ENCODE assay signal across 14 mouse cellular contexts in genomic region chr14:39191946-39192345, GRCm38 (mm10).
DNase-seq lines count a peak whose midpoint lies in the region; ATAC-seq and TF ChIP-seq lines count a peak whose summit lies in the region.
"Had no signal": no experiment of that assay in that cellular context is flagged by ENCODE, and none has a peak within 500 bp of the region (broad histone marks: within the 10 kb centered on the region; RNA-seq: fewer than 3 reads in every experiment).

No protein-coding gene starts in this region.

- DNase-seq in embryonic facial prominence, embryonic 14.5 days (ENCODE audit: low spot score): peak; percentile 67
- DNase-seq in embryonic facial prominence, embryonic 10.5 days (ENCODE audit: low spot score): no peak
- peak; percentile 1 for DNase-seq in heart, postnatal 25 days (ENCODE audit: low spot score)
- no peak for DNase-seq in heart, adult 11 months
- peak; percentile 42 for DNase-seq in Muller cell, postnatal 12 days (ENCODE audit: inconsistent ontology term)
- no peak for DNase-seq in kidney, adult 18-20 months
- DNase-seq: adrenal gland, adult 8-10 months; lung, postnatal 14 days; right cerebral cortex, postnatal 14 days; thymus, adult 2 months had no signal

- WGBS in embryonic facial prominence, embryonic 14.5 days: 70% methylated on average over 5 of the region's 5 CpGs
- 76% methylated on average over 5 of the region's 5 CpGs for WGBS in embryonic facial prominence, embryonic 10.5 days

- no peaks in the 10 kb centered on the region for H3K79me2 ChIP-seq in myocyte (ENCODE audit: control insufficient read depth, insufficient read depth)

- no peak for TF ChIP-seq POLR2A in myocyte (IDR thresholded peaks at IDR 0.05; ENCODE audit: insufficient read length, low read depth)

- no peak overlapping the region for H3ac ChIP-seq in myocyte (ENCODE audit: control insufficient read depth, insufficient read length)

- no peaks in the 10 kb centered on the region for H3K36me3 ChIP-seq in embryonic facial prominence, embryonic 14.5 days (ENCODE audit: control insufficient read depth, insufficient read depth, low read length)
- H3K36me3 ChIP-seq in embryonic facial prominence, embryonic 10.5 days (replicated peaks): no peaks in the 10 kb centered on the region
- no peaks in the 10 kb centered on the region for H3K36me3 ChIP-seq in myocyte (ENCODE audit: control insufficient read depth, insufficient read depth)
- H3K36me3 ChIP-seq: kidney, embryonic 15.5 days; liver, embryonic 15.5 days had no signal

- ATAC-seq in embryonic facial prominence, embryonic 14.5 days (ENCODE audit: low read depth): peak; percentile 44

- H3K4me1 ChIP-seq in embryonic facial prominence, embryonic 14.5 days (ENCODE audit: control insufficient read depth, insufficient read depth, low read length): no peaks in the 10 kb centered on the region
- H3K4me1 ChIP-seq in embryonic facial prominence, embryonic 10.5 days: no peaks in the 10 kb centered on the region
- H3K4me1 ChIP-seq: kidney, embryonic 15.5 days; liver, embryonic 15.5 days had no signal

- no peak overlapping the region for H3K4me3 ChIP-seq in embryonic facial prominence, embryonic 14.5 days (ENCODE audit: low read depth, low read length)
- no peak overlapping the region for H3K4me3 ChIP-seq in embryonic facial prominence, embryonic 10.5 days
- peak overlapping the region; percentile 5 for H3K4me3 ChIP-seq in myocyte
- H3K4me3 ChIP-seq: kidney, embryonic 15.5 days; liver, embryonic 15.5 days had no signal

- H3K9me3 ChIP-seq in embryonic facial prominence, embryonic 14.5 days (ENCODE audit: control insufficient read depth, low read length): no peaks in the 10 kb centered on the region
- H3K9me3 ChIP-seq in embryonic facial prominence, embryonic 10.5 days: no peaks in the 10 kb centered on the region
- H3K9me3 ChIP-seq: kidney, embryonic 15.5 days; liver, embryonic 15.5 days had no signal

- no peak overlapping the region for H3K9ac ChIP-seq in embryonic facial prominence, embryonic 14.5 days (ENCODE audit: low read depth, low read length)
- H3K9ac ChIP-seq: kidney, embryonic 15.5 days; liver, embryonic 15.5 days had no signal

- no peak overlapping the region for H3K4me2 ChIP-seq in embryonic facial prominence, embryonic 14.5 days (ENCODE audit: low read depth, low read length)
- peak overlapping the region; percentile 57 for H3K4me2 ChIP-seq in myocyte (ENCODE audit: low read depth)
- H3K4me2 ChIP-seq: kidney, embryonic 15.5 days; liver, embryonic 15.5 days had no signal

- H3K27me3 ChIP-seq in embryonic facial prominence, embryonic 14.5 days (replicated peaks; ENCODE audit: control insufficient read depth, insufficient read depth, low read length): no peaks in the 10 kb centered on the region
- H3K27me3 ChIP-seq in embryonic facial prominence, embryonic 10.5 days (replicated peaks; ENCODE audit: low read depth, poor library complexity, severe bottlenecking): no peaks in the 10 kb centered on the region
- H3K27me3 ChIP-seq in myocyte (ENCODE audit: control insufficient read depth, insufficient read depth, insufficient read length): no peaks in the 10 kb centered on the region
- H3K27me3 ChIP-seq: CH12.LX; kidney, embryonic 15.5 days; liver, embryonic 15.5 days had no signal

- intact Hi-C loops in heart, postnatal 25 days (cut with DNase I): no loop called here

- H3K27ac ChIP-seq in embryonic facial prominence, embryonic 14.5 days (replicated peaks; ENCODE audit: low read depth, low read length): no peak overlapping the region
- H3K27ac ChIP-seq in embryonic facial prominence, embryonic 10.5 days (replicated peaks): no peak overlapping the region
- H3K27ac ChIP-seq: kidney, embryonic 15.5 days; liver, embryonic 15.5 days had no signal

TF ChIP-seq in myocyte, 11 proteins besides CTCF, POLR2A, EP300 and RAD21:
- TF ChIP-seq CEBPB (IDR thresholded peaks at IDR 0.05; ENCODE audit: insufficient read depth, poor library complexity, severe bottlenecking) (peak; percentile 90), MAX (IDR thresholded peaks at IDR 0.05; ENCODE audit: low read depth) (peak; percentile 80), SRF (IDR thresholded peaks at IDR 0.05; ENCODE audit: control insufficient read depth, insufficient read length, low read depth) (no peak), TCF12 (IDR thresholded peaks at IDR 0.05; ENCODE audit: insufficient read depth, poor library complexity, severe bottlenecking) (no peak), USF1 (IDR thresholded peaks at IDR 0.05; ENCODE audit: low read depth) (no peak), TCF3 (IDR thresholded peaks at IDR 0.05; ENCODE audit: insufficient read length, low read depth) (no peak)

Comparison
In these comparisons a context has a peak if more than half of its experiments do, and no peak if none do; other contexts are left out.
1. DNase-seq: peak in embryonic facial prominence, embryonic 14.5 days (single experiment), heart, postnatal 25 days (single experiment) and Muller cell, postnatal 12 days (single experiment); none in embryonic facial prominence, embryonic 10.5 days (single experiment), heart, adult 11 months (single experiment) and kidney, adult 18-20 months (single experiment).